ENCODE assay signal across 26 mouse cellular contexts in genomic region chrX:40336555-40336954, GRCm38 (mm10).
"Had no signal": no experiment of that assay in that cellular context is flagged by ENCODE, and none has a peak within 500 bp of the region (broad histone marks: within the 10 kb centered on the region; RNA-seq: fewer than 3 reads in every experiment).

No protein-coding gene starts in this region.

- H3K4me2 ChIP-seq: heart, embryonic 11.5 days; heart, embryonic 13.5 days; heart, embryonic 15.5 days; hindbrain, embryonic 13.5 days; hindbrain, embryonic 15.5 days; intestine, embryonic 15.5 days; limb, embryonic 12.5 days; liver, embryonic 11.5 days; liver, embryonic 13.5 days had no signal

- H3K9me3 ChIP-seq: heart, embryonic 13.5 days; heart, embryonic 15.5 days; hindbrain, embryonic 13.5 days; hindbrain, embryonic 15.5 days; intestine, embryonic 15.5 days; limb, embryonic 10.5 days; limb, embryonic 12.5 days; liver, embryonic 13.5 days had no signal

- H3K27me3 ChIP-seq: heart, embryonic 13.5 days; heart, embryonic 15.5 days; hindbrain, embryonic 13.5 days; hindbrain, embryonic 15.5 days; intestine, embryonic 15.5 days; limb, embryonic 12.5 days; liver, embryonic 13.5 days had no signal

- H3K4me3 ChIP-seq: heart, adult 2 months; heart, embryonic 13.5 days; heart, embryonic 15.5 days; hindbrain, embryonic 13.5 days; hindbrain, embryonic 15.5 days; intestine, embryonic 15.5 days; layer of hippocampus, adult 2 months; limb, embryonic 10.5 days; limb, embryonic 12.5 days; liver, embryonic 13.5 days had no signal

- H3K9ac ChIP-seq: forebrain, postnatal 0 days; heart, embryonic 13.5 days; heart, embryonic 15.5 days; hindbrain, embryonic 13.5 days; hindbrain, embryonic 15.5 days; intestine, embryonic 15.5 days; limb, embryonic 12.5 days; liver, embryonic 13.5 days had no signal

- H3K4me1 ChIP-seq: heart, embryonic 13.5 days; heart, embryonic 15.5 days; hindbrain, embryonic 13.5 days; hindbrain, embryonic 15.5 days; intestine, embryonic 15.5 days; limb, embryonic 10.5 days; limb, embryonic 12.5 days; liver, embryonic 13.5 days had no signal

- H3K27ac ChIP-seq: heart, adult 2 months; heart, embryonic 13.5 days; heart, embryonic 15.5 days; hindbrain, embryonic 13.5 days; hindbrain, embryonic 15.5 days; intestine, embryonic 15.5 days; layer of hippocampus, adult 2 months; limb, embryonic 10.5 days; limb, embryonic 12.5 days; liver, embryonic 13.5 days had no signal

- ATAC-seq: forebrain, postnatal 0 days; inflammation-experienced regulatory T-cells, adult 6 months; intestine, embryonic 15.5 days; intestine, postnatal 0 days had no signal

- DNase-seq: forebrain, postnatal 0 days; gastrocnemius, postnatal 14 days; gastrocnemius, postnatal 36 days; heart, adult 11 months; heart, adult 2 months; heart, postnatal 14 days; heart, postnatal 36 days; kidney, adult 18-20 months; kidney, adult 8-10 months; kidney, postnatal 10 days; kidney, postnatal 25 days; kidney, postnatal 4 days; liver; liver, embryonic 13.5 days had no signal

- H3K36me3 ChIP-seq: heart, embryonic 13.5 days; heart, embryonic 15.5 days; hindbrain, embryonic 13.5 days; hindbrain, embryonic 15.5 days; intestine, embryonic 15.5 days; limb, embryonic 10.5 days; limb, embryonic 12.5 days; liver, embryonic 13.5 days had no signal
